Mouse (Mus musculus): ENCODE measurements around the gene Aida. TPM values are rescaled to one million over a fixed set of nuclear protein-coding genes. Genes with fewer than 3 reads are reported as not detected.
"Not testable (repeated sequence)": the region's sequence is repeated elsewhere in the genome, so short reads cannot be mapped to it uniquely, and the experiment has no call there.

Aida gene
- polyA plus RNA-seq, 1 experiment: not detected

DNA sequence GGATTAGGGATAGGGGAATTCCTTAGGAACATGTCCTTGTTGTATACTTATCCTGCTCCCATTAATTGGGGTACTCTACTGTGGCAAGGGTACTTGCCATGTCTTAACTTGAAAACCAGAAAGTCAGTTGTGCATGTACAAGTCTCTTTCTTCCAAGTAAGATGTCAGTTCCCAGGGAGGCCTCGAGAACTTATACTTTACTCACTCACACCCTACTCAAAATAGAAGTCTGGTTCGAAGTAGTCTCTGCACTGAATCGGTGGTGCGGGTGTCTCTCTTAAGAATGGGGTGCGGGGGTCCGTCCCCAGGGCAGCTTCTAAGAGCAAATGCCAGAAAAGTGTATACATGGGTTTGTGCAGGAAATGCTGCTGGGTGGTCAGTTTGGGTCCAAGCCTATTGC, 2.8 kb downstream of the Aida start:
- 89% methylated on average over 6 of the region's 6 CpGs for WGBS
- TF ChIP-seq POLR2A (IDR thresholded peaks at IDR 0.05; ENCODE audit: insufficient read depth, low read depth, low read length) (no peak), CTCF (IDR thresholded peaks at IDR 0.05; ENCODE audit: insufficient read depth, low read depth, low read length) (no peak)

GRCm38 (mm10) chr1:183307555-183307954, 11.2 kb downstream of the Aida start:
- TF ChIP-seq POLR2A (IDR thresholded peaks at IDR 0.05; ENCODE audit: insufficient read depth, low read depth, low read length): no peak
- TF ChIP-seq CTCF (IDR thresholded peaks at IDR 0.05; ENCODE audit: insufficient read depth, low read depth, low read length): no peak
- H3K4me1 ChIP-seq (ENCODE audit: control insufficient read depth, insufficient read depth, low read length): no peaks in the 10 kb centered on the region
- 83% methylated on average over 3 of the region's 3 CpGs for WGBS

More for the DNA sequence above, 2.8 kb downstream of the Aida start:
- Histone ChIP-seq H3K4me1 (ENCODE audit: control insufficient read depth, insufficient read depth, low read length) (peaks cover 4% of the 10 kb centered on the region; the same call in 1 of the 2 replicates), H3K4me3 (ENCODE audit: insufficient read depth, low read depth, low read length) (no peak overlapping the region), H3K27ac (ENCODE audit: insufficient read depth, low read depth, low read length) (no peak overlapping the region)

GRCm38 (mm10) chr1:183308476-183308875, 12.1 kb downstream of the Aida start:
- H3K4me3 ChIP-seq (ENCODE audit: insufficient read depth, low read depth, low read length): no peak overlapping the region
- no peak overlapping the region for H3K27ac ChIP-seq (ENCODE audit: insufficient read depth, low read depth, low read length)
- H3K4me1 ChIP-seq (ENCODE audit: control insufficient read depth, insufficient read depth, low read length): no peaks in the 10 kb centered on the region
- WGBS: 88% methylated on average over 1 of the region's 1 CpGs
- TF ChIP-seq POLR2A (IDR thresholded peaks at IDR 0.05; ENCODE audit: insufficient read depth, low read depth, low read length) (no peak), CTCF (IDR thresholded peaks at IDR 0.05; ENCODE audit: insufficient read depth, low read depth, low read length) (no peak)

More at GRCm38 (mm10) chr1:183307555-183307954, 11.2 kb downstream of the Aida start:
- no peak overlapping the region for H3K27ac ChIP-seq (ENCODE audit: insufficient read depth, low read depth, low read length)
- H3K4me3 ChIP-seq (ENCODE audit: insufficient read depth, low read depth, low read length): no peak overlapping the region

GRCm38 (mm10) chr1:183309601-183310000, 13.2 kb downstream of the Aida start:
- 51% methylated on average over 2 of the region's 2 CpGs for WGBS
- not testable (repeated sequence) for H3K4me3 ChIP-seq (ENCODE audit: insufficient read depth, low read depth, low read length); H3K4me1 ChIP-seq (ENCODE audit: control insufficient read depth, insufficient read depth, low read length); H3K27ac ChIP-seq (ENCODE audit: insufficient read depth, low read depth, low read length)

GRCm38 (mm10) chr1:183312076-183312475, 15.7 kb downstream of the Aida start:
- H3K27ac ChIP-seq (ENCODE audit: insufficient read depth, low read depth, low read length): no peak overlapping the region
- H3K4me3 ChIP-seq (ENCODE audit: insufficient read depth, low read depth, low read length): no peak overlapping the region
- WGBS: 90% methylated on average over 2 of the region's 2 CpGs
- no peak for TF ChIP-seq POLR2A (IDR thresholded peaks at IDR 0.05; ENCODE audit: insufficient read depth, low read depth, low read length)
- no peak for TF ChIP-seq CTCF (IDR thresholded peaks at IDR 0.05; ENCODE audit: insufficient read depth, low read depth, low read length)
- H3K4me1 ChIP-seq (ENCODE audit: control insufficient read depth, insufficient read depth, low read length): no peaks in the 10 kb centered on the region

DNA sequence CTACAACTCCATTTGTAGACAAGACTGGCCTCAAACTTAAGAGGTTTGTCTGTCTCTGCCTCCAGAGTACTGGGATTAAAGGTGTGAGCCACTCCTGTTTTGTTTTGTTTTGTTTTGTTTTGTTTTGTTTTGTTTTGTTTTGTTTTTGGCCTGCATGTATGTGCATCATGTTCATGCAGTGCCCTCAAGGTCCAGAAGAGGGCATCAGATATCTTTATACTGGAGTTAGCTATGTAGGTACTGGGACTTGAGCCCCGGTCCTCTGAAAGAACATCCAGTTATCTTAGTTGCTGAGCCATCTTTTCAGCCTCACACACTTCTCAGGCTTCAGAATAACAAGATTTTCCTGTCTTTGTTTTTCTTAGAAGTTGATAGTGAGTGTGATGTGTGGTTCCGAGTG, 19.4 kb downstream of the Aida start:
- Histone ChIP-seq H3K27ac (ENCODE audit: insufficient read depth, low read depth, low read length) (no peak overlapping the region), H3K4me1 (ENCODE audit: control insufficient read depth, insufficient read depth, low read length) (no peaks in the 10 kb centered on the region), H3K4me3 (ENCODE audit: insufficient read depth, low read depth, low read length) (no peak overlapping the region)
- WGBS: 84% methylated on average over 2 of the region's 2 CpGs
- TF ChIP-seq CTCF (IDR thresholded peaks at IDR 0.05; ENCODE audit: insufficient read depth, low read depth, low read length) (no peak), POLR2A (IDR thresholded peaks at IDR 0.05; ENCODE audit: insufficient read depth, low read depth, low read length) (no peak)

- H3K27ac ChIP-seq (ENCODE audit: insufficient read depth, low read depth, low read length): no peak overlapping the region; the same call in 1 of the 2 replicates
- peaks cover 4% of the 10 kb centered on the region for H3K4me1 ChIP-seq (ENCODE audit: control insufficient read depth, insufficient read depth, low read length)
- WGBS: 36% methylated on average over 3 of the region's 3 CpGs
- H3K4me3 ChIP-seq (ENCODE audit: insufficient read depth, low read depth, low read length): no peak overlapping the region
- no peak for TF ChIP-seq POLR2A (IDR thresholded peaks at IDR 0.05; ENCODE audit: insufficient read depth, low read depth, low read length)
- no peak for TF ChIP-seq CTCF (IDR thresholded peaks at IDR 0.05; ENCODE audit: insufficient read depth, low read depth, low read length)
Measured at GRCm38 (mm10) chr1:183320708-183321107, 24.3 kb downstream of the Aida start.

GRCm38 (mm10) chr1:183322496-183322895, 26.1 kb downstream of the Aida start:
- 86% methylated on average over 5 of the region's 5 CpGs for WGBS
- not testable (repeated sequence) for H3K4me3 ChIP-seq (ENCODE audit: insufficient read depth, low read depth, low read length); H3K4me1 ChIP-seq (ENCODE audit: control insufficient read depth, insufficient read depth, low read length); H3K27ac ChIP-seq (ENCODE audit: insufficient read depth, low read depth, low read length)

- Histone ChIP-seq H3K4me3 (ENCODE audit: insufficient read depth, low read depth, low read length) (no peak overlapping the region), H3K27ac (ENCODE audit: insufficient read depth, low read depth, low read length) (no peak overlapping the region), H3K4me1 (ENCODE audit: control insufficient read depth, insufficient read depth, low read length) (peaks cover 4% of the 10 kb centered on the region)
- 76% methylated on average over 2 of the region's 2 CpGs for WGBS
- no peak for TF ChIP-seq CTCF (IDR thresholded peaks at IDR 0.05; ENCODE audit: insufficient read depth, low read depth, low read length)
- no peak for TF ChIP-seq POLR2A (IDR thresholded peaks at IDR 0.05; ENCODE audit: insufficient read depth, low read depth, low read length)
Measured at GRCm38 (mm10) chr1:183323923-183324322, 27.5 kb downstream of the Aida start.

- Histone ChIP-seq H3K27ac (ENCODE audit: insufficient read depth, low read depth, low read length) (no peak overlapping the region), H3K4me1 (ENCODE audit: control insufficient read depth, insufficient read depth, low read length) (peaks cover 4% of the 10 kb centered on the region), H3K4me3 (ENCODE audit: insufficient read depth, low read depth, low read length) (no peak overlapping the region)
- TF ChIP-seq POLR2A (IDR thresholded peaks at IDR 0.05; ENCODE audit: insufficient read depth, low read depth, low read length): no peak
- TF ChIP-seq CTCF (IDR thresholded peaks at IDR 0.05; ENCODE audit: insufficient read depth, low read depth, low read length): no peak
- WGBS: 96% methylated on average over 6 of the region's 6 CpGs
Measured at GRCm38 (mm10) chr1:183324433-183324832, 28.0 kb downstream of the Aida start.
